In genomic region chr6:8209866-8210186, GRCm38 (mm10) we compare ENCODE assay signal across 8 mouse cellular contexts. TPM values are rescaled to one million over a fixed set of nuclear protein-coding genes. Genes with fewer than 3 reads are reported as not detected.
DNase-seq lines count a peak whose midpoint lies in the region; ATAC-seq and TF ChIP-seq lines count a peak whose summit lies in the region.

No protein-coding gene starts in this region.

- no peak for TF ChIP-seq POLR2A in myocyte (IDR thresholded peaks at IDR 0.05; ENCODE audit: insufficient read length, low read depth)

- H3ac ChIP-seq in C2C12 (ENCODE audit: control insufficient read depth, insufficient read length, low read depth), result peak overlapping the region; percentile 86
- peak overlapping the region; percentile 80 for H3ac ChIP-seq in myocyte (ENCODE audit: control insufficient read depth, insufficient read length)

- no peak for DNase-seq in gastrocnemius, adult 2 months
- DNase-seq in gastrocnemius, adult 8-10 months (ENCODE audit: low spot score in 2 of 2), result no peak
- peak; percentile 5 to 32 for DNase-seq in kidney, postnatal 4 days
- no peak for DNase-seq in thymus, postnatal 25 days
- DNase-seq in c-Kit-positive CD71-positive TER-119-positive erythroid progenitor cells, embryonic 14.5 days (ENCODE audit: low spot score), result no peak

- ATAC-seq in erythroblast, adult 5-6 weeks (replicated peaks; ENCODE audit: low FRiP score, poor library complexity, severe bottlenecking), result peak; percentile 24

- no peak for TF ChIP-seq CTCF in gastrocnemius, adult 2 months (IDR thresholded peaks at IDR 0.05)
- TF ChIP-seq CTCF in C2C12 (IDR thresholded peaks at IDR 0.05; ENCODE audit: control insufficient read depth, insufficient read depth, insufficient read length), result no peak

- H3K36me3 ChIP-seq in C2C12 (ENCODE audit: control insufficient read depth, insufficient read depth) (peaks cover 16% of the 10 kb centered on the region), myocyte (ENCODE audit: control insufficient read depth, insufficient read depth) (no peaks in the 10 kb centered on the region)

- peaks cover 16% of the 10 kb centered on the region for H3K79me3 ChIP-seq in C2C12 (ENCODE audit: low read depth)

- peak overlapping the region; percentile 84 for H3K4me3 ChIP-seq in gastrocnemius, adult 2 months
- H3K4me3 ChIP-seq in C2C12 (ENCODE audit: insufficient read depth, poor library complexity, severe bottlenecking), result peak overlapping the region; percentile 63
- peak overlapping the region; percentile 35 for H3K4me3 ChIP-seq in myocyte

- H3K27me3 ChIP-seq in C2C12 (ENCODE audit: control insufficient read depth, insufficient read depth, insufficient read length) (no peaks in the 10 kb centered on the region), myocyte (ENCODE audit: control insufficient read depth, insufficient read depth, insufficient read length) (no peaks in the 10 kb centered on the region)

- intact Hi-C loops in gastrocnemius, adult 2 months (cut with DNase I), result loop anchor here (5.0 to 10.0 kb wide), 2 partner anchors 47 to 365 kb away; partner anchors contain the start of genes C1galt1, Gm45062, Rpa3 and Umad1

- peak overlapping the region; percentile 90 for H3K4me2 ChIP-seq in myocyte (ENCODE audit: low read depth)

- H3K27ac ChIP-seq in gastrocnemius, adult 2 months, result peak overlapping the region; percentile 99

- peaks cover 25% of the 10 kb centered on the region for H3K79me2 ChIP-seq in C2C12 (ENCODE audit: control insufficient read depth, insufficient read depth)
- H3K79me2 ChIP-seq in myocyte (ENCODE audit: control insufficient read depth, insufficient read depth), result peaks cover 21% of the 10 kb centered on the region

TF ChIP-seq in C2C12, 6 proteins besides CTCF, POLR2A, EP300 and RAD21:
- TF ChIP-seq MYOG (IDR thresholded peaks at IDR 0.05; ENCODE audit: control insufficient read depth, extremely low read depth, insufficient read length) (no peak), MAX (IDR thresholded peaks at IDR 0.05) (no peak), USF1 (IDR thresholded peaks at IDR 0.05; ENCODE audit: low read depth) (peak; percentile 18), MYOD1 (IDR thresholded peaks at IDR 0.05; ENCODE audit: control insufficient read depth, insufficient read length, low read depth) (no peak), FOSL1 (IDR thresholded peaks at IDR 0.05; ENCODE audit: insufficient read depth, low read length, poor library complexity, severe bottlenecking) (no peak)

TF ChIP-seq in myocyte, 11 proteins besides CTCF, POLR2A, EP300 and RAD21:
- TF ChIP-seq TCF3 (IDR thresholded peaks at IDR 0.05; ENCODE audit: insufficient read length, low read depth) (no peak), USF1 (IDR thresholded peaks at IDR 0.05; ENCODE audit: low read depth) (no peak), MYOG (IDR thresholded peaks at IDR 0.05; ENCODE audit: control insufficient read depth in 1 of 3, insufficient read depth in 1 of 3, insufficient read length in 2 of 3, low read depth in 2 of 3) (no peak), REST (IDR thresholded peaks at IDR 0.05; ENCODE audit: insufficient read depth, insufficient read length) (no peak), MYOD1 (IDR thresholded peaks at IDR 0.05; ENCODE audit: control insufficient read depth in 1 of 3, insufficient read length in 2 of 3, low read depth in 2 of 3) (no peak), SRF (IDR thresholded peaks at IDR 0.05; ENCODE audit: control insufficient read depth, insufficient read length, low read depth) (no peak), E2F4 (IDR thresholded peaks at IDR 0.05; ENCODE audit: insufficient read depth) (no peak)

RNA-seq across cellular contexts. Expression of gene Mios, which starts 0.8 kb away (rescaled TPM):
- 10 to 100 TPM; 17.0 to 17.1 TPM for total RNA-seq in gastrocnemius, adult 2 months (2021)
- 10 to 100 TPM; 17.6 to 19.0 (median 18.3) TPM for total RNA-seq in gastrocnemius, adult 8-10 months (2022)
- 4.0 TPM for polyA plus RNA-seq in C2C12 (2012; fragmentation: generic; extraction: Trizol)
- 4.6 and 4.8 TPM in 2 replicates for total RNA-seq in erythroblast, adult 5-6 weeks (2015; ENCODE audit: low replicate concordance)
- 5.6 and 6.7 TPM in 2 replicates for total RNA-seq in erythroblast, adult 5-6 weeks (2017; ENCODE audit: low replicate concordance)
- 5.0 TPM for polyA plus RNA-seq in myocyte (2012; fragmentation: generic; extraction: Trizol)

RNA-seq across cellular contexts. Expression of gene Col28a1, which starts 17.4 kb away (rescaled TPM):
- total RNA-seq in gastrocnemius, adult 2 months (2021), result under 1 TPM; 0.20 to 0.70 TPM
- total RNA-seq in gastrocnemius, adult 8-10 months (2022), result under 1 TPM in 3 of 4 experiments, not detected in 1; 0.07 to 0.36 (median 0.11) TPM
- polyA plus RNA-seq in C2C12 (2012; fragmentation: generic; extraction: Trizol) (0.01 TPM), myocyte (2012; fragmentation: generic; extraction: Trizol) (not detected)
- not detected in 2 replicates for total RNA-seq in erythroblast, adult 5-6 weeks (2015; ENCODE audit: low replicate concordance)
- total RNA-seq in erythroblast, adult 5-6 weeks (2017; ENCODE audit: low replicate concordance), result not detected in 2 replicates

RNA-seq across cellular contexts. Expression of gene Rpa3, which starts 49.1 kb away (rescaled TPM):
- 10 to 100 TPM in 1 of 2 experiments, 1 to 10 TPM in 1; 5.5 to 13.4 TPM for total RNA-seq in gastrocnemius, adult 2 months (2021)
- total RNA-seq in gastrocnemius, adult 8-10 months (2022), result 10 to 100 TPM in 3 of 4 experiments, 1 to 10 TPM in 1; 8.7 to 12.4 (median 10.6) TPM
- polyA plus RNA-seq in C2C12 (2012; fragmentation: generic; extraction: Trizol) (73.6 TPM), myocyte (2012; fragmentation: generic; extraction: Trizol) (37.9 TPM)
- 39.5 and 71.1 TPM in 2 replicates for total RNA-seq in erythroblast, adult 5-6 weeks (2015; ENCODE audit: low replicate concordance)
- 22.0 and 38.3 TPM in 2 replicates for total RNA-seq in erythroblast, adult 5-6 weeks (2017; ENCODE audit: low replicate concordance)

RNA-seq across cellular contexts. Expression of gene Umad1, which starts 49.3 kb away (rescaled TPM):
- 10 to 100 TPM; 11.2 to 14.8 TPM for total RNA-seq in gastrocnemius, adult 2 months (2021)
- total RNA-seq in gastrocnemius, adult 8-10 months (2022), result 10 to 100 TPM; 11.0 to 19.0 (median 14.3) TPM
- polyA plus RNA-seq in C2C12 (2012; fragmentation: generic; extraction: Trizol), result 4.5 TPM
- total RNA-seq in erythroblast, adult 5-6 weeks (2015; ENCODE audit: low replicate concordance), result 6.5 and 9.0 TPM in 2 replicates
- total RNA-seq in erythroblast, adult 5-6 weeks (2017; ENCODE audit: low replicate concordance), result 1.8 and 4.9 TPM in 2 replicates
- 5.9 TPM for polyA plus RNA-seq in myocyte (2012; fragmentation: generic; extraction: Trizol)

RNA-seq across cellular contexts. Expression of gene Gm45062, which starts 49.4 kb away (rescaled TPM):
- under 1 TPM in 1 of 2 experiments, not detected in 1; 0.67 TPM for total RNA-seq in gastrocnemius, adult 2 months (2021)
- under 1 TPM in 2 of 4 experiments, not detected in 2; 0.44 to 0.61 TPM for total RNA-seq in gastrocnemius, adult 8-10 months (2022)
- polyA plus RNA-seq in C2C12 (2012; fragmentation: generic; extraction: Trizol) (0.33 TPM), myocyte (2012; fragmentation: generic; extraction: Trizol) (0.71 TPM)
- 2.7 and 6.7 TPM in 2 replicates for total RNA-seq in erythroblast, adult 5-6 weeks (2015; ENCODE audit: low replicate concordance)
- 1.5 and 4.1 TPM in 2 replicates for total RNA-seq in erythroblast, adult 5-6 weeks (2017; ENCODE audit: low replicate concordance)

Comparison
In these comparisons a context has a peak if more than half of its experiments do, and no peak if none do; other contexts are left out.
1. DNase-seq: peak in kidney, postnatal 4 days (2 of 2); none in gastrocnemius, adult 2 months (single experiment), gastrocnemius, adult 8-10 months (0 of 2), thymus, postnatal 25 days (single experiment) and c-Kit-positive CD71-positive TER-119-positive erythroid progenitor cells, embryonic 14.5 days (single experiment).
2. Peak in every context shown above with its lines, with median percentiles within 50 percentile points of each other: H3K4me3 ChIP-seq.